Mouse (Mus musculus) C2C12 (cell line): ENCODE data around the gene Dnajc1.

Source experiments
- CEBPB ChIP-seq: IDR thresholded peaks from one replicate; pipeline ENCODE4 v1.6.1; 2011; ENCODE audit warnings: low read depth, mild to moderate bottlenecking, control low read depth, moderate library complexity
- CTCF ChIP-seq: IDR thresholded peaks from one replicate; pipeline ENCODE4 v1.5.1; 2011; ENCODE audit not compliant: control insufficient read depth, insufficient read depth, insufficient read length
- MAX ChIP-seq: IDR thresholded peaks from one replicate; pipeline ENCODE4 v1.6.1; 2011; ENCODE audit warnings: mild to moderate bottlenecking, control low read depth
- MYOD1 ChIP-seq: IDR thresholded peaks from one replicate; pipeline ENCODE4 v1.6.1; 2011; ENCODE audit warnings: low read depth; ENCODE audit not compliant: control insufficient read depth, insufficient read length
- MYOG ChIP-seq: IDR thresholded peaks from one replicate; pipeline ENCODE4 v1.6.1; 2011; ENCODE audit not compliant: control insufficient read depth, insufficient read length; ENCODE audit errors: extremely low read depth
- USF1 ChIP-seq: IDR thresholded peaks from one replicate; pipeline ENCODE4 v1.6.1; 2011; ENCODE audit warnings: low read depth, mild to moderate bottlenecking, control low read depth, moderate library complexity

GRCm38 (mm10) chr2:18264579-18264978 lies 128.1 kb downstream of the Dnajc1 start:
- no peak for TF ChIP-seq CTCF
- no peak for TF ChIP-seq USF1
- no peak for TF ChIP-seq MAX
- no peak for TF ChIP-seq MYOG
- TF ChIP-seq CEBPB: no peak
- no peak for TF ChIP-seq MYOD1
